Mouse (Mus musculus): ENCODE results near the gene Fgfr2.
"Not testable (repeated sequence)": the region's sequence is repeated elsewhere in the genome, so short reads cannot be mapped to it uniquely, and the experiment has no call there.

GRCm38 (mm10) chr7:130596079-130596855 is 2526.9 kb downstream of the Fgfr2 start:
- not testable (repeated sequence) for TF ChIP-seq CTCF (IDR thresholded peaks at IDR 0.05; ENCODE audit: control insufficient read depth, insufficient read depth, insufficient replicate concordance, low read depth, low read length); POLR2A (IDR thresholded peaks at IDR 0.05; ENCODE audit: control insufficient read depth, low read depth, low read length)
